Mouse (Mus musculus): ENCODE data around the gene Sh3kbp1. TPM values are rescaled to one million over a fixed set of nuclear protein-coding genes. Genes with fewer than 3 reads are reported as not detected.
A peak's percentile ranks its signal among the peaks of the same experiment; 100 is the strongest.

The Sh3kbp1 gene
- total and polyA plus RNA-seq, 3 experiments = 45.4 to 85.8 (median 48.2) TPM

GRCm38 (mm10) chrX:159629203-159629602, 2.1 kb downstream of the Sh3kbp1 start:
- in situ Hi-C loops (cut with MboI; ENCODE audit: low pct_ligation_motif_present, low pct_unique_long_range_greater_than_20kb, low sequenced_read_pairs) = loop anchor here (10.0 to 25.0 kb wide), 4 partner anchors 133 to 486 kb away; no protein-coding TSS in a partner anchor
- H3K27me3 ChIP-seq (replicated peaks) = no peaks in the 10 kb centered on the region
- no peak overlapping the region for H3K27ac ChIP-seq (ENCODE audit: insufficient read depth, low read depth)
- dilution Hi-C loops (cut with MboI; ENCODE audit: extremely low pct_ligation_motif_present, extremely low pct_unique_long_range_greater_than_20kb, low sequenced_read_pairs) = no loop called here
- H3K79me2 ChIP-seq (replicated peaks; ENCODE audit: control insufficient read depth, extremely low read depth, insufficient read depth, poor library complexity, severe bottlenecking) = peaks cover 8% of the 10 kb centered on the region; the same call in 1 of the 2 replicates
- no peak overlapping the region for H3K4me3 ChIP-seq (replicated peaks in 1 of 3; ENCODE audit: low read depth in 2 of 3, low read length in 2 of 3, poor library complexity in 1 of 3)
- peaks cover 7 to 11% of the 10 kb centered on the region in 2 experiments for H3K4me1 ChIP-seq (ENCODE audit: control insufficient read depth in 1 of 2, insufficient read depth in 2 of 2)
- H3K9me3 ChIP-seq (replicated peaks; ENCODE audit: low read length) = no peaks in the 10 kb centered on the region
- no peak overlapping the region for H3K9ac ChIP-seq (ENCODE audit: insufficient read depth, low read depth)
- DNase-seq (ENCODE audit: extremely low read depth) = no peak
- TF ChIP-seq ZMIZ1 (IDR thresholded peaks at IDR 0.05; ENCODE audit: low read depth, low read length) = no peak
- TF ChIP-seq KAT2A (IDR thresholded peaks at IDR 0.05; ENCODE audit: insufficient replicate concordance, low read length) = no peak
- no peak for TF ChIP-seq PAX5 (IDR thresholded peaks at IDR 0.05; ENCODE audit: low read length)
- no peak for TF ChIP-seq USF2 (conservative IDR thresholded peaks at IDR 0.05; ENCODE audit: low read depth, low read length)
- no peak for TF ChIP-seq POLR2A (IDR thresholded peaks at IDR 0.05; ENCODE audit: low read depth, low read length)
- no peak for TF ChIP-seq RCOR1 (conservative IDR thresholded peaks at IDR 0.05; ENCODE audit: low read depth, low read length)
- TF ChIP-seq TCF12 (IDR thresholded peaks at IDR 0.05; ENCODE audit: low read depth, low read length) = no peak
- TF ChIP-seq JUN (IDR thresholded peaks at IDR 0.05; ENCODE audit: insufficient read depth, low read depth, low read length) = no peak
- TF ChIP-seq ZNF384 (IDR thresholded peaks at IDR 0.05; ENCODE audit: low read depth, low read length) = no peak
- TF ChIP-seq EP300 (IDR thresholded peaks at IDR 0.05; ENCODE audit: low read length) = no peak
- peak overlapping the region; percentile 13; the same call in 1 of the 2 replicates for H3K4me2 ChIP-seq (ENCODE audit: insufficient read depth, low read depth, poor library complexity, severe bottlenecking)
- peaks cover 3 to 4% of the 10 kb centered on the region in 2 experiments for H3K36me3 ChIP-seq (replicated peaks in 1 of 2; ENCODE audit: control insufficient read depth in 1 of 2, insufficient read depth in 1 of 2, low read length in 1 of 2)

DNA sequence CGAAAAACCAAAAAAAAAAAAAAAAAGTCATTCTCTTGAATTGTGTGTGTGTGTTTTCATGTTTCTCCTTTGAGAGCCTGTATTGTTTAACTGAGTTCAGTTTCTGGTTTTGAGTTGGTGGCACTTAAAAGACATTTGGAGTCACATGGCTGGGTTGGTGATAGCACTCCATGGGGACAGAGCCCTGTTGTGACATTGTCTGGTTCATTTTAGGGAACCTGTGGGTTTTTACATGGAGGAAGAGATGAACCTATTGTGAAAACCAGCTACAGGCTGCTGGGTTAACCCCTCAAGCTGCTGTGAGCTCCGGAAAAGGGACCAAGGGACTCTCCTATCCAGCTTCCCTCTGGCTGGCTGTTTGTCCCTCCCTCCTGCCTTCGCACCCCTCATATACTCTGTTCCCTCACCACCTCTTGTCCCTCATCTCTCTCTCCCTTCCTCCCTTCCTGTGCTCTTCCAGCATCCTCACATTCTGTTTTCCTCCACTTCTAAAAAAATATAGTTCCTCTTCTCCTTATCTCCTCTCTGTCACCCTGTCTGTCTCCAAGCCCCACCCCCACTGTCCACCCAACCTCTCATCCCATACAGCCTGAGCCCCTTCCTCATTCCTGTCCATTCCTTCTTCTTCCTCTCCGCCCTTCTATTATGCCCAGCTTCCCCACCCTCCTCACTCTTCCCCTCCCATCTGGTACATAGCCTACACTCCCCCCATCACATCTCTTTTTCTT, 11.6 kb downstream of the Sh3kbp1 start:
- TF ChIP-seq NRF1 (IDR thresholded peaks at IDR 0.05; ENCODE audit: low read depth, low read length) = no peak
- TF ChIP-seq ZNF384 (IDR thresholded peaks at IDR 0.05; ENCODE audit: low read depth, low read length) = peak; percentile 46; the same call in 1 of the 2 replicates
- no peak for TF ChIP-seq ETS1 (conservative IDR thresholded peaks at IDR 0.05; ENCODE audit: low read depth, low read length)
- no peak for TF ChIP-seq TBP (conservative IDR thresholded peaks at IDR 0.05; ENCODE audit: low read depth, low read length)
- TF ChIP-seq MAFK (IDR thresholded peaks at IDR 0.05; ENCODE audit: insufficient replicate concordance, low read length) = no peak
- no peak for TF ChIP-seq ELF1 (IDR thresholded peaks at IDR 0.05; ENCODE audit: low read depth, low read length)
- no peak for TF ChIP-seq KAT2A (IDR thresholded peaks at IDR 0.05; ENCODE audit: insufficient replicate concordance, low read length)
- no peak for TF ChIP-seq ZKSCAN1 (IDR thresholded peaks at IDR 0.05; ENCODE audit: borderline replicate concordance, low read depth, low read length)
- in situ Hi-C loops (cut with MboI; ENCODE audit: low pct_ligation_motif_present, low pct_unique_long_range_greater_than_20kb, low sequenced_read_pairs) = loop anchor here (25.0 kb wide), 1 partner anchor 124 kb away; no protein-coding TSS in a partner anchor
- Histone ChIP-seq H3K79me2 (replicated peaks; ENCODE audit: control insufficient read depth, extremely low read depth, insufficient read depth, poor library complexity, severe bottlenecking) (peaks cover 9% of the 10 kb centered on the region), H3K9me3 (replicated peaks; ENCODE audit: low read length) (no peaks in the 10 kb centered on the region), H3K4me3 (replicated peaks in 1 of 3; ENCODE audit: low read depth in 2 of 3, low read length in 2 of 3, poor library complexity in 1 of 3) (no peak overlapping the region), H3K27ac (ENCODE audit: insufficient read depth, low read depth) (peak overlapping the region; percentile 4; the same call in 1 of the 2 replicates), H3K9ac (ENCODE audit: insufficient read depth, low read depth) (no peak overlapping the region; the same call in 1 of the 2 replicates), H3K4me2 (ENCODE audit: insufficient read depth, low read depth, poor library complexity, severe bottlenecking) (no peak overlapping the region), H3K36me3 (replicated peaks in 1 of 2; ENCODE audit: control insufficient read depth in 1 of 2, insufficient read depth in 1 of 2, low read length in 1 of 2) (no peaks in the 10 kb centered on the region), H3K27me3 (replicated peaks) (no peaks in the 10 kb centered on the region), H3K4me1 (ENCODE audit: control insufficient read depth in 1 of 2, insufficient read depth in 2 of 2) (peaks cover 11 to 19% of the 10 kb centered on the region in 2 experiments)
- peak; percentile 23 for DNase-seq (ENCODE audit: extremely low read depth)
- dilution Hi-C loops (cut with MboI; ENCODE audit: extremely low pct_ligation_motif_present, extremely low pct_unique_long_range_greater_than_20kb, low sequenced_read_pairs) = no loop called here
